Mouse (Mus musculus) midbrain, embryonic 14.5 days (tissue): Measurements from ENCODE around the gene Mark2. TPM values are rescaled to one million over a fixed set of nuclear protein-coding genes. Genes with fewer than 3 reads are reported as not detected.

ENCODE experiments used
- ATAC-seq: fragments of 200-750 bp; cut with Nextera tagmentation; 2 replicates; pipeline ENCODE4 v1.8.0; 2017; ENCODE audit warnings: moderate number of reproducible peaks, moderate library complexity; ENCODE audit not compliant: low FRiP score, low TSS enrichment
- DNase-seq: peaks from one replicate; pipeline ENCODE4 v3.0.0-alpha.2; 2015
- H3K27ac ChIP-seq: fragments of 300-500 bp; sonication (generic); replicated peaks from 2 replicates; pipeline ENCODE4 v1.5.1; 2014; ENCODE audit warnings: mild to moderate bottlenecking, low read depth, low read length, moderate library complexity
- H3K27me3 ChIP-seq: fragments of 300-500 bp; sonication (generic); 2 replicates; pipeline ENCODE4 v1.6.1; 2014; ENCODE audit warnings: low read length, control low read depth, mixed read lengths; ENCODE audit not compliant: control insufficient read depth, insufficient read depth
- H3K36me3 ChIP-seq: fragments of 300-500 bp; sonication (generic); 2 replicates; pipeline ENCODE4 v1.6.1; 2014; ENCODE audit warnings: low read length, control low read depth; ENCODE audit not compliant: control insufficient read depth, insufficient read depth
- H3K4me1 ChIP-seq: fragments of 300-500 bp; sonication (generic); 2 replicates; pipeline ENCODE4 v1.6.1; 2014; ENCODE audit warnings: mild to moderate bottlenecking, antibody characterized with exemption, low read length, control low read depth; ENCODE audit not compliant: control insufficient read depth, insufficient read depth
- H3K4me2 ChIP-seq: fragments of 300-500 bp; sonication (generic); 2 replicates; pipeline ENCODE4 v1.6.1; 2014; ENCODE audit warnings: mild to moderate bottlenecking, low read length, moderate library complexity
- H3K4me3 ChIP-seq: fragments of 300-500 bp; sonication (generic); replicated peaks from 2 replicates; pipeline ENCODE4 v1.5.1; 2014; ENCODE audit warnings: low read depth, low read length
- H3K9ac ChIP-seq: fragments of 300-500 bp; sonication (generic); replicated peaks from 2 replicates; pipeline ENCODE4 v1.6.1; 2014; ENCODE audit warnings: mild to moderate bottlenecking, low read length, moderate library complexity
- H3K9me3 ChIP-seq: fragments of 300-500 bp; sonication (generic); 2 replicates; pipeline ENCODE4 v1.6.1; 2016; ENCODE audit warnings: low read length, control low read depth, mixed read lengths; ENCODE audit not compliant: control insufficient read depth
- WGBS: fragments of 180-500 bp; shearing (Covaris S2); extraction: QIAGEN DNeasy Blood & Tissue Kit; methylation state at CpG from one replicate; pipeline ENCODE4 v1.1.7; 2014; 5-methylcytosine and 5-hydroxymethylcytosine counted together
- polyA plus RNA-seq: library from polyadenylated mRNA; unstranded; fragments of >200 nt; fragmentation: Nextera tagmentation; extraction: Ambion mirVana; gene quantifications from 2 replicates; pipeline ENCODE4 v1.2.1, GENCODE M21; 2014

Gene Mark2
- polyA plus RNA-seq, 1 experiment from 2014 or later, result 55.0 TPM

- H3K4me2 ChIP-seq, result no peak overlapping the region
- H3K27me3 ChIP-seq, result no peaks in the 10 kb centered on the region
- H3K4me1 ChIP-seq, result peaks cover 5% of the 10 kb centered on the region; the same call in 1 of the 2 replicates
- H3K36me3 ChIP-seq, result peaks cover 10% of the 10 kb centered on the region; the same call in 1 of the 2 replicates
- ATAC-seq, result no peak
- WGBS, result 82% methylated on average over 15 of the region's 15 CpGs
- no peak for DNase-seq
- H3K9ac ChIP-seq, result no peak overlapping the region
- H3K27ac ChIP-seq, result no peak overlapping the region
- H3K9me3 ChIP-seq, result no peaks in the 10 kb centered on the region
- no peak overlapping the region for H3K4me3 ChIP-seq
Measured at GRCm38 (mm10) chr19:7295071-7295658, 46.5 kb downstream of the Mark2 start.

GRCm38 (mm10) chr19:7294098-7294876, 47.4 kb downstream of the Mark2 start:
- H3K9me3 ChIP-seq, result no peaks in the 10 kb centered on the region
- H3K27ac ChIP-seq, result no peak overlapping the region
- H3K4me3 ChIP-seq, result no peak overlapping the region
- peaks cover 12% of the 10 kb centered on the region for H3K36me3 ChIP-seq
- no peak overlapping the region for H3K9ac ChIP-seq
- DNase-seq (no peak), ATAC-seq (no peak)
- no peak overlapping the region for H3K4me2 ChIP-seq
- peaks cover 2% of the 10 kb centered on the region; the same call in 1 of the 2 replicates for H3K4me1 ChIP-seq
- H3K27me3 ChIP-seq, result no peaks in the 10 kb centered on the region
- 76% methylated on average over 8 of the region's 8 CpGs for WGBS

- peaks cover 15% of the 10 kb centered on the region for H3K36me3 ChIP-seq
- H3K9me3 ChIP-seq, result no peaks in the 10 kb centered on the region
- DNase-seq (no peak), ATAC-seq (no peak)
- H3K4me3 ChIP-seq, result no peak overlapping the region
- no peaks in the 10 kb centered on the region for H3K27me3 ChIP-seq
- 84% methylated on average over 7 of the region's 7 CpGs for WGBS
- H3K4me2 ChIP-seq, result no peak overlapping the region
- H3K4me1 ChIP-seq, result no peaks in the 10 kb centered on the region
- no peak overlapping the region for H3K9ac ChIP-seq
- H3K27ac ChIP-seq, result no peak overlapping the region
Measured at GRCm38 (mm10) chr19:7291958-7292709, 49.5 kb downstream of the Mark2 start.

GRCm38 (mm10) chr19:7289767-7290166, 51.9 kb downstream of the Mark2 start:
- Histone ChIP-seq H3K9ac (no peak overlapping the region), H3K9me3 (no peaks in the 10 kb centered on the region), H3K4me1 (no peaks in the 10 kb centered on the region), H3K4me2 (no peak overlapping the region), H3K4me3 (no peak overlapping the region), H3K27ac (no peak overlapping the region), H3K36me3 (peaks cover 35% of the 10 kb centered on the region), H3K27me3 (no peaks in the 10 kb centered on the region)
- ATAC-seq (no peak), DNase-seq (no peak)
- 80% methylated on average over 2 of the region's 2 CpGs for WGBS

GRCm38 (mm10) chr19:7288288-7288687, 53.4 kb downstream of the Mark2 start:
- DNase-seq, result no peak
- H3K36me3 ChIP-seq, result peaks cover 50% of the 10 kb centered on the region
- 87% methylated on average over 3 of the region's 3 CpGs for WGBS

GRCm38 (mm10) chr19:7286563-7287315, 54.9 kb downstream of the Mark2 start:
- H3K4me1 ChIP-seq, result no peaks in the 10 kb centered on the region
- no peak overlapping the region for H3K9ac ChIP-seq
- no peak overlapping the region for H3K4me3 ChIP-seq
- DNase-seq (no peak), ATAC-seq (no peak)
- no peaks in the 10 kb centered on the region for H3K9me3 ChIP-seq
- no peak overlapping the region for H3K4me2 ChIP-seq
- no peak overlapping the region for H3K27ac ChIP-seq
- H3K36me3 ChIP-seq, result peaks cover 66% of the 10 kb centered on the region
- H3K27me3 ChIP-seq, result no peaks in the 10 kb centered on the region
- 93% methylated on average over 12 of the region's 12 CpGs for WGBS

More at GRCm38 (mm10) chr19:7288288-7288687, 53.4 kb downstream of the Mark2 start:
- no peaks in the 10 kb centered on the region for H3K27me3 ChIP-seq
- H3K27ac ChIP-seq, result no peak overlapping the region
- H3K4me2 ChIP-seq, result no peak overlapping the region
- no peak for ATAC-seq
- no peak overlapping the region for H3K4me3 ChIP-seq
- no peak overlapping the region for H3K9ac ChIP-seq
- no peaks in the 10 kb centered on the region for H3K4me1 ChIP-seq
- H3K9me3 ChIP-seq, result no peaks in the 10 kb centered on the region

GRCm38 (mm10) chr19:7280557-7281330, 60.9 kb downstream of the Mark2 start:
- H3K4me1 ChIP-seq, result peaks cover 7% of the 10 kb centered on the region
- WGBS, result 80% methylated on average over 18 of the region's 18 CpGs
- DNase-seq (no peak), ATAC-seq (no peak)
- H3K27ac ChIP-seq, result peak overlapping the region; percentile 13; the same call in 1 of the 2 replicates
- no peak overlapping the region for H3K9ac ChIP-seq
- peaks cover 86% of the 10 kb centered on the region for H3K36me3 ChIP-seq
- H3K4me2 ChIP-seq, result no peak overlapping the region
- H3K4me3 ChIP-seq, result no peak overlapping the region
- H3K27me3 ChIP-seq, result no peaks in the 10 kb centered on the region
- no peaks in the 10 kb centered on the region for H3K9me3 ChIP-seq
